Mouse (Mus musculus) ES-E14 (cell line): ENCODE data around the gene Tmem59l. TPM values are rescaled to one million over a fixed set of nuclear protein-coding genes. Genes with fewer than 3 reads are reported as not detected.

Experiments
- DNase-seq: peaks from one replicate; pipeline ENCODE4 v3.0.0-alpha.2; 2013; ENCODE audit warnings: low read depth, low spot score
- H3K27ac ChIP-seq: 2 replicates; pipeline ENCODE4 v1.5.1; 2012; ENCODE audit warnings: low read depth, mild to moderate bottlenecking, low read length, moderate library complexity, mixed read lengths; ENCODE audit not compliant: poor library complexity, insufficient read depth, severe bottlenecking
- H3K36me3 ChIP-seq: 2 replicates; pipeline ENCODE4 v1.6.1; 2012; ENCODE audit warnings: mild to moderate bottlenecking, low read length, moderate library complexity, mixed read lengths; ENCODE audit not compliant: control insufficient read depth, poor library complexity, insufficient read depth, severe bottlenecking
- H3K4me1 ChIP-seq, 2 experiments: fragments of 150-350 bp in 1 of 2; sonication (generic) in 1 of 2; 2 replicates each; pipeline ENCODE4 v1.6.1; 2012; ENCODE audit warnings: low read length in 2 of 2, mild to moderate bottlenecking in 1 of 2, mixed read lengths in 1 of 2; ENCODE audit not compliant: control insufficient read depth in 2 of 2, insufficient read depth in 2 of 2, poor library complexity in 1 of 2
- H3K4me3 ChIP-seq, 2 experiments: fragments of 150-350 bp in 1 of 2; sonication (generic) in 1 of 2; 2 replicates each; pipeline ENCODE4 v1.5.1; 2012; ENCODE audit warnings: low read length in 2 of 2, low read depth in 1 of 2, mild to moderate bottlenecking in 1 of 2, mixed read lengths in 1 of 2; ENCODE audit not compliant: insufficient read depth in 1 of 2, poor library complexity in 1 of 2, severe bottlenecking in 1 of 2
- H3K9ac ChIP-seq: 2 replicates; pipeline ENCODE4 v1.6.1; 2012; ENCODE audit warnings: low read depth, mild to moderate bottlenecking, low read length, mixed read lengths; ENCODE audit not compliant: poor library complexity, insufficient read depth, severe bottlenecking
- H3K9me3 ChIP-seq: fragments of 150-350 bp; sonication (generic); 2 replicates; pipeline ENCODE4 v1.6.1; 2012; ENCODE audit warnings: low read depth, mild to moderate bottlenecking, low read length; ENCODE audit not compliant: control insufficient read depth, insufficient read depth
- CHD2 ChIP-seq: IDR thresholded peaks from 2 replicates; pipeline ENCODE4 v1.6.1; 2014; ENCODE audit warnings: mild to moderate bottlenecking, low read depth, low read length, inconsistent platforms
- HCFC1 ChIP-seq: IDR thresholded peaks from 2 replicates; pipeline ENCODE4 v1.6.1; 2012; ENCODE audit warnings: low read length, inconsistent platforms, borderline replicate concordance; ENCODE audit not compliant: insufficient read depth
- MAFK ChIP-seq: IDR thresholded peaks from 2 replicates; pipeline ENCODE4 v1.6.1; 2014; ENCODE audit warnings: mild to moderate bottlenecking, low read depth, low read length, inconsistent platforms; ENCODE audit not compliant: insufficient read depth
- ZC3H11A ChIP-seq: IDR thresholded peaks from 2 replicates; pipeline ENCODE4 v1.6.1; 2012; ENCODE audit warnings: low read depth, mild to moderate bottlenecking, inconsistent platforms, low read length, borderline replicate concordance
- ZNF384 ChIP-seq: IDR thresholded peaks from 2 replicates; pipeline ENCODE4 v1.6.1; 2012; ENCODE audit warnings: low read depth, low read length, inconsistent platforms
- in situ Hi-C, 2 experiments: fragments of 600-800 bp; cut with MboI; formaldehyde crosslinking; loops; one replicate each; pipeline ENCODE4 v1.15.1; 2025; ENCODE audit warnings: low sequenced_read_pairs in 2 of 2, inconsistent platforms in 1 of 2; ENCODE audit not compliant: unreplicated experiment in 2 of 2
- total RNA-seq: library from RNA; depleted of rRNA; stranded (reverse); fragments of 300-350 nt; gene quantifications from 2 replicates; pipeline ENCODE4 v1.2.3, GENCODE M21; 2012

The Tmem59l gene
- total RNA-seq, 1 experiment = 5.3 TPM

- H3K27ac ChIP-seq = no peak overlapping the region
- no peak overlapping the region for H3K4me3 ChIP-seq
- no peak for DNase-seq
- H3K9me3 ChIP-seq = no peaks in the 10 kb centered on the region
- peaks cover 3 to 12% of the 10 kb centered on the region in 2 experiments; a peak in 2 of 4 replicates for H3K4me1 ChIP-seq
- in situ Hi-C loops = no loop called here
- TF ChIP-seq MAFK = no peak
- no peak for TF ChIP-seq CHD2
- TF ChIP-seq HCFC1 = no peak
- TF ChIP-seq ZC3H11A = no peak
- no peak for TF ChIP-seq ZNF384
- H3K36me3 ChIP-seq = no peaks in the 10 kb centered on the region; the same call in 1 of the 2 replicates
- peak overlapping the region; percentile 17; the same call in 1 of the 2 replicates for H3K9ac ChIP-seq
Observed at GRCm38 (mm10) chr8:70467229-70467725, 19.9 kb downstream of the Tmem59l start.

- Histone ChIP-seq H3K36me3 (no peaks in the 10 kb centered on the region; the same call in 1 of the 2 replicates), H3K4me3 (no peak overlapping the region), H3K27ac (no peak overlapping the region), H3K9me3 (no peaks in the 10 kb centered on the region), H3K9ac (peak overlapping the region; percentile 17; the same call in 1 of the 2 replicates), H3K4me1 (peaks cover 3 to 12% of the 10 kb centered on the region in 2 experiments; a peak in 2 of 4 replicates)
- in situ Hi-C loops = no loop called here
- TF ChIP-seq ZC3H11A (no peak), HCFC1 (no peak), ZNF384 (no peak), MAFK (no peak), CHD2 (no peak)
- DNase-seq = no peak
Observed at GRCm38 (mm10) chr8:70466771-70467170, 20.4 kb downstream of the Tmem59l start.

GRCm38 (mm10) chr8:70466305-70466704 lies 20.9 kb downstream of the Tmem59l start:
- no peak for DNase-seq
- H3K4me1 ChIP-seq = peaks cover 3 to 12% of the 10 kb centered on the region in 2 experiments; a peak in 2 of 4 replicates
- TF ChIP-seq MAFK = no peak
- TF ChIP-seq ZNF384 = no peak
- TF ChIP-seq CHD2 = no peak
- TF ChIP-seq ZC3H11A = no peak
- TF ChIP-seq HCFC1 = no peak
- no peaks in the 10 kb centered on the region for H3K9me3 ChIP-seq
- no peak overlapping the region for H3K27ac ChIP-seq
- no peak overlapping the region for H3K4me3 ChIP-seq
- H3K9ac ChIP-seq = no peak overlapping the region
- H3K36me3 ChIP-seq = no peaks in the 10 kb centered on the region; the same call in 1 of the 2 replicates
- in situ Hi-C loops = no loop called here

- Histone ChIP-seq H3K27ac (no peak overlapping the region), H3K36me3 (no peaks in the 10 kb centered on the region; the same call in 1 of the 2 replicates), H3K4me1 (peaks cover 3 to 12% of the 10 kb centered on the region in 2 experiments; a peak in 2 of 4 replicates), H3K9ac (no peak overlapping the region), H3K9me3 (no peaks in the 10 kb centered on the region), H3K4me3 (no peak overlapping the region)
- TF ChIP-seq ZNF384 (no peak), CHD2 (no peak), ZC3H11A (no peak), MAFK (no peak), HCFC1 (no peak)
- in situ Hi-C loops = no loop called here
- DNase-seq = no peak
Observed at GRCm38 (mm10) chr8:70465701-70466100, 21.5 kb downstream of the Tmem59l start.
